Mouse (Mus musculus) stomach, embryonic 16.5 days (tissue): Measurements from ENCODE around the gene Grem2. TPM values are rescaled to one million over a fixed set of nuclear protein-coding genes. Genes with fewer than 3 reads are reported as not detected.

Experiments
- ATAC-seq: fragments of 200-750 bp; cut with Nextera tagmentation; 2 replicates; pipeline ENCODE4 v1.8.0; 2017; ENCODE audit warnings: moderate number of reproducible peaks, moderate TSS enrichment; ENCODE audit not compliant: insufficient read depth, low FRiP score
- H3K27ac ChIP-seq: fragments of 300-500 bp; sonication (generic); 2 replicates; pipeline ENCODE4 v1.5.1; 2014; ENCODE audit warnings: low read length
- H3K27me3 ChIP-seq: fragments of 300-500 bp; sonication (generic); 2 replicates; pipeline ENCODE4 v1.6.1; 2014; ENCODE audit warnings: low read length, control low read depth, mixed read lengths; ENCODE audit not compliant: control insufficient read depth, insufficient read depth
- H3K36me3 ChIP-seq: fragments of 300-500 bp; sonication (generic); 2 replicates; pipeline ENCODE4 v1.6.1; 2014; ENCODE audit warnings: low read length; ENCODE audit not compliant: control insufficient read depth, insufficient read depth
- H3K4me1 ChIP-seq: fragments of 300-500 bp; sonication (generic); 2 replicates; pipeline ENCODE4 v1.6.1; 2014; ENCODE audit warnings: low read length, control low read depth, mixed read lengths; ENCODE audit not compliant: control insufficient read depth, insufficient read depth
- H3K4me2 ChIP-seq: fragments of 300-500 bp; sonication (generic); 2 replicates; pipeline ENCODE4 v1.6.1; 2014; ENCODE audit warnings: low read depth, low read length, mixed read lengths
- H3K4me3 ChIP-seq: fragments of 300-500 bp; sonication (generic); replicated peaks from 2 replicates; pipeline ENCODE4 v1.5.1; 2014; ENCODE audit warnings: mild to moderate bottlenecking, low read length
- H3K9ac ChIP-seq: fragments of 300-500 bp; sonication (generic); 2 replicates; pipeline ENCODE4 v1.6.1; 2014; ENCODE audit warnings: low read length
- H3K9me3 ChIP-seq: fragments of 300-500 bp; sonication (generic); replicated peaks from 2 replicates; pipeline ENCODE4 v1.6.1; 2016; ENCODE audit warnings: low read length, control low read depth; ENCODE audit not compliant: control insufficient read depth
- WGBS: fragments of 180-500 bp; shearing (Covaris S2); extraction: QIAGEN DNeasy Blood & Tissue Kit; methylation state at CpG from one replicate; pipeline ENCODE4 v1.1.7; 2014; 5-methylcytosine and 5-hydroxymethylcytosine counted together
- polyA plus RNA-seq: library from polyadenylated mRNA; unstranded; fragments of >200 nt; fragmentation: Nextera tagmentation; extraction: Ambion mirVana; gene quantifications from 2 replicates; pipeline ENCODE4 v1.2.1, GENCODE M21; 2015

The Grem2 gene
- polyA plus RNA-seq, result 3.8 and 4.2 TPM in 2 replicates

DNA sequence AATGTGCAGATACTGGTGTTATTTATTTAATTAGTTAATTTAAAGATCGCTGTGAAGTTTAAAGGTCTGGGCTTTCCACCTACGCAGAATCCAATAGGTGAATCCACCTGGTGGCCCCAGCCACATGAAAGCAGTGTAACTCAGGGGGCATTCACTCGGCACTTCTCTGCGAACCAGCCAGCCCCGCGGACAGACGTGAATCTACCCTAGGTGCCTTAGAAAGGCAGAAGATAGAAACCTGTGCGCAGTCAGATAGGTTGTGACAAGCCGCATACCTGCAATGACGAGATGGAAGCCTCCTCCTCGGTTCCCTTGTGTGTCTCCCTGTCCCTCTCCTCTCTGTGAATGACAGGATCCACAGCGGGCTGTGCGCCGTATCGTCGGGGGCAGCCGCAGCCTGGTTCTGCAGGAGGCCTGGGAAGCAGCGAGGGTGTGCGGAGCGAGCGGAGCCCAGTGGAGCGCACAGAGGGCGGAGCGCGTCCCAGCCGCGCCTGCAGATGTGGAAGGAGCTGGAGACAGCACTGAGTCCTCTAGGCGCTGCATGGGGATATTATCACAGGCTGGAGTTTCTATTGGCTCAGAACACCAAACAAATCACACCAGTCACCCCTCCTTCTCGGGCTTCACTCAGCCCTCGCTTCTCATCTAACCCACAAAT lies at the start of gene Grem2:
Grem2 (minus strand) TSS at position 522 of the 658 bp plus-strand sequence.
- ATAC-seq, result peak; percentile 95
- Histone ChIP-seq H3K4me3 (peak within 1 kb of the TSS; percentile 50), H3K27ac (no peak within 1 kb of the TSS), H3K4me1 (peaks cover 6% of the 10 kb centered on the region; the same call in 1 of the 2 replicates), H3K9me3 (no peaks in the 10 kb centered on the region), H3K36me3 (no peaks in the 10 kb centered on the region), H3K27me3 (no peaks in the 10 kb centered on the region), H3K4me2 (peak within 1 kb of the TSS; percentile 62), H3K9ac (peak within 1 kb of the TSS; percentile 66)
- 3% methylated on average over 30 of the region's 30 CpGs for WGBS

DNA sequence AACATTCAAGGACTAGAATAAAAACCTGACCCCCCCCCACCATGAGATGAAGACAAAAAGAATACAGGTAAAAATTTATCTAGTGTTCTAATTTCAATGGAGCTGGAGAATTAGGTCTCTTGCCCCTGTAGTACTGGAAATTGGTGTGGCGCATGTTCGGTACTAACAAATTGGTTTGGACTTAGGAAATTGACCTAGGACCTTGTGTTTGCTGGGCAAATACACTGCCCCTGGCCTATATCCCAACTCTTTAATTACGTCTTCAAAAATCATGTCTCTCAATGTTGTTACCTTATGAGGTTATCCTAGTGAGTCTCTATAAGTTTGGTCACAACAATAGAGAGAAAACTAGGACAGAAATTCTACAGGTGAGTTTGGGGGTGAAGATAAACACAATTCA lies 38.2 kb upstream of the Grem2 start:
- Histone ChIP-seq H3K9ac (no peak overlapping the region), H3K4me1 (no peaks in the 10 kb centered on the region), H3K9me3 (no peaks in the 10 kb centered on the region), H3K4me2 (no peak overlapping the region), H3K27me3 (no peaks in the 10 kb centered on the region), H3K4me3 (no peak overlapping the region), H3K27ac (no peak overlapping the region), H3K36me3 (no peaks in the 10 kb centered on the region)
- WGBS, result 89% methylated on average over 3 of the region's 3 CpGs
- ATAC-seq, result no peak

DNA sequence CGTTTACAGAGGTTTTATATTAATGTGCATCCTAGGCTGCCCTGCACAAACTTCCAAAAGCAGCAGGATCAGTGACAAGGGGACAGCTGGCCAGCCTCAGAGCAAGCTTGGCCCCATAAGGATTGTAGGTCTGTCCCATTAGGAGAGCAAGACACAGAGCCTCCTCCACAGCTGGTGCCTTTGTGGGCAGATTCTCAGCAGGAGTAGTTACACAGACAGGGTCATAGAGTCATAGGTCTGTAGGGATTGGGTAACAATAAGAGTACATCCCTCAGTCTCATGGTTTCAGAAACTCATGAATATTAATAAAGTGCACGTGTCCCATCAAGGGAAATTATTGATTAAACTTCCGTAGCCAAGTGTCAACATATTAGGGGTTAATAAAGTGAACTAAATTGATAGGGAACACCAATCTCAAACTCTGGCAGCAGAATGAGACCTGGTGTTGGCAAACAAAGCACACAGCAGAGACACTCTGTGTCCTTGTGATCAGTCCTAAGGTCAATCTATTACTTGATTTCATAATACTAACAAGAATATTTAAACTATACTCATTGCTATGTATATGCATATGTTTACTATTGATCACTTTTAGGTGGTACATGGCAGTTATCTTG lies 9.5 kb upstream of the Grem2 start:
- no peak for ATAC-seq
- H3K9me3 ChIP-seq, result no peaks in the 10 kb centered on the region
- H3K4me2 ChIP-seq, result no peak overlapping the region
- no peaks in the 10 kb centered on the region for H3K36me3 ChIP-seq
- H3K27me3 ChIP-seq, result no peaks in the 10 kb centered on the region
- no peaks in the 10 kb centered on the region for H3K4me1 ChIP-seq
- WGBS, result 63% methylated on average over 3 of the region's 3 CpGs
- no peak overlapping the region for H3K27ac ChIP-seq
- H3K4me3 ChIP-seq, result no peak overlapping the region
- H3K9ac ChIP-seq, result no peak overlapping the region

DNA sequence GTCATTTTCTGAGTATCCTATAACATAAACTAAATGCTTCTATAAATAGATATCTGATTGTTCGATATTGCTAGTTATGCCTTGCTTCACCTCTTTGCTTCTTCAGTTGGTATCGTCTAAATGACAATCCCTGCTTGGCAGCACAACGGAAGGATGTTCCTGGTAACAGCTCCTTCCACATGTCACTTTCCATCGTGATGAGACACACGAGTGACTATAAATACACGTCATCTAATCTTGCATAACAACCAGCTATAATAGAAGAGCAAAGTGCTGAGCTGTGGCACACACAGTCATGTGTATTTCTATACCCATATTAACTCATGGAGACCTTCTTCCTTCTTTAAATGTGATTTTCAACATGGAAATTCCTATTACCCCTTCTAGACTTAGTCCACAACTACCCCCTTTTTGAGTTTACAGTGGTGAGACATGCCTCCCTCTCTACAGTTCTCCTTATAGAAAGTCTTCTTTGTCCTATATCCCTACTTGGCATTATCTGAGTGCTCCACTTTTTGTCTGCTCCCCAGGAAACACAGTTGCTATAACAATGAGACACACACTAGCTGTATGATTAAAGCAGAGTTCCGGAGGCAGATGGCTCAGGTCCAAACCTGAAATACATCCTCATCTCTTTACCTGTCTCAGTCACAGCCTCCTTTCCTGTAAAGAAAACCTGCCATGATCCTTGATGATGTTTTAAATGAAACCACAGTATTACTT lies 8.0 kb upstream of the Grem2 start:
- 84% methylated on average over 7 of the region's 7 CpGs for WGBS
- no peak for ATAC-seq

DNA sequence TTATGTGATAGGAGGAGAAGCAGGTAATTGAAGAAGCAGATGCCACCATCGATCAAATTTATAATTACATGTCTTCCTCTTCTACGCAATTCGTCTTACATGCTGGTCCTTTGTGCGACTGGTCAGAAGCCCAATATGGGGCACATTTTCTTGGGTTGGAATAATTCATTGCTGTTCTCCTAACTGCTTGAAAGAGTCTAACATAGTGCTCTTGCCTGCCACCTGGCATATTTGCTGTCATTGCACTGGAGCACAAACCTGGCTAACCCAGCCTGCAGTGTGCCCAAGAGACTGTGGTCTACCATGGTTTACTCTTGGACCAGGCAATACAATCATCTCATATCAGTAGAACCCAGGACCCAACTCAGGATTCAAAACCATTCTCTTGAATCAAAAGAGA lies 2.7 kb downstream of the Grem2 start:
- Histone ChIP-seq H3K4me2 (no peak overlapping the region), H3K27me3 (no peaks in the 10 kb centered on the region), H3K9ac (no peak overlapping the region), H3K4me3 (no peak overlapping the region), H3K9me3 (no peaks in the 10 kb centered on the region), H3K4me1 (peaks cover 6% of the 10 kb centered on the region; the same call in 1 of the 2 replicates), H3K27ac (no peak overlapping the region), H3K36me3 (no peaks in the 10 kb centered on the region)
- WGBS, result 89% methylated on average over 4 of the region's 4 CpGs
- ATAC-seq, result no peak

More for the DNA sequence above, 8.0 kb upstream of the Grem2 start:
- Histone ChIP-seq H3K4me2 (no peak overlapping the region), H3K27ac (no peak overlapping the region), H3K36me3 (no peaks in the 10 kb centered on the region), H3K4me1 (no peaks in the 10 kb centered on the region), H3K27me3 (no peaks in the 10 kb centered on the region), H3K9ac (no peak overlapping the region), H3K9me3 (no peaks in the 10 kb centered on the region), H3K4me3 (no peak overlapping the region)

DNA sequence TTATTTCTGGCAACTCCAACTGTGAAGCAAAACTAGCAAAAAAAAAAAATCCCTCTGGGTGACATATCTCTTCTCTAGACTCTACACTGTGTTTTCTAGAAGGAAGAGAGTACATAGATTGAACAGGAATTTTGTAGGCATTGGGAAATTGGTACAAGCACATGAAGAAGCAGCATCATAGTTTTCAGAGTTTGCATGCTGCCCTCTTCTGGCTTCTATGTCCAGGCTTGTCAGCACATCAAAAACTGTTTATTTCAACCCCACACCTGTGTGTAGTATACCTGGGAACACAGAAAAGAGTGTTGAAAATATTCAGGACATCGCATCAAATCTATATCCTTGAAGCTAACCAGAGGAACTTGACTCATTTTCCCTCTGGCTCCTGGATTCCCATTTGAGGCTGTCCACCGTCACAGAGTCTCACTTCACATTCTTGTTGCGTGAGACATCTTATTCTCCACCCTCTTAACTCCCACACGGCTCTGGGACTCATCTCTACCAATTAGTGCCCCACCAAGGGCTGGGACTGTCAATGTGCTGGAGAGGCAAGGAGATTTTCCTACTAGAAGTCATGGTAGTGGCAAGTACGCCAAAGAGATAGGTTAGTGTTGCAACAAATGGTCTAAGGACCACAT lies 3.3 kb downstream of the Grem2 start:
- Histone ChIP-seq H3K4me2 (no peak overlapping the region), H3K9me3 (no peaks in the 10 kb centered on the region), H3K4me1 (peaks cover 6% of the 10 kb centered on the region; the same call in 1 of the 2 replicates), H3K27ac (no peak overlapping the region), H3K27me3 (no peaks in the 10 kb centered on the region), H3K36me3 (no peaks in the 10 kb centered on the region), H3K9ac (no peak overlapping the region), H3K4me3 (no peak overlapping the region)
- ATAC-seq, result no peak
- WGBS, result 79% methylated on average over 5 of the region's 5 CpGs

DNA sequence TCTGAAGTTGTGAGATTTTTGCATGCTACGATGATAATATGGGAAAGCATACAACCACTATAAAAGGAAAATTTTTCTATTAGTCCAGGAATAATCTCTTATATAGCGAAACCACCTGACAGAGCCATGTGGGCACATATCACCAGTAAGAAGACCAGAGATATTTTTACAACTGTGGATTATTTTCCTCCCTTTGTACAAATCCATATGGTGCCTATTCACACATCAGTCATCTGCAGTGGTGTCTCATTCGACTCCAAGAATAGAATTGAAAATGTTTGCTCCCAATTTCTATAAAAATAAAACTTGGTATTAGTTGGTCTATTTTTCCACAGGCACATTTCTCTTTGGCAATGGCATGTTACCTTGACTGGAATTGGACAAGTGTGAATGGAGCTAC lies 11.8 kb downstream of the Grem2 start:
- no peaks in the 10 kb centered on the region for H3K27me3 ChIP-seq
- no peak for ATAC-seq
- H3K4me3 ChIP-seq, result no peak overlapping the region
- 86% methylated on average over 3 of the region's 3 CpGs for WGBS
- no peak overlapping the region for H3K9ac ChIP-seq
- no peaks in the 10 kb centered on the region for H3K9me3 ChIP-seq
- no peaks in the 10 kb centered on the region for H3K4me1 ChIP-seq
- H3K4me2 ChIP-seq, result no peak overlapping the region
- H3K27ac ChIP-seq, result no peak overlapping the region
- H3K36me3 ChIP-seq, result no peaks in the 10 kb centered on the region

DNA sequence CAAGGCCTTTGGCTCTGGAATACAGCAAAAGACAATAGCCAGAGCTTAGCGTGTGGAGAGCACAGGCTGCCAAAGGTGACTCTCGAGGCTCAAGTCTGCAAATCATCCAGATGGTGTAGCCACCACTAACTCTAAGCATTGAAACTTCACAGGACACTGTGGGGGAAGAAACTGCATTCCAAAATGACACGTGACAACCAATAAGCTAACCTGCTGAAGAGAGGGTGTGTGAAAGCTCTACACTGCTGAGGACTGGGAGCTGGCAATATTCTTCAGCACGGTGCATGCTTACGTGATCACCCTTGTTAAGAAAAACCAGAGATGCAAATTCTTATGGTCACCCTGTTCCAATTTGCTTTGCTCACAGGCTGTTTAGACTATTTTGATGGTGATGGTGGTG lies 13.4 kb downstream of the Grem2 start:
- H3K4me2 ChIP-seq, result no peak overlapping the region
- WGBS, result 80% methylated on average over 5 of the region's 5 CpGs
- H3K4me3 ChIP-seq, result no peak overlapping the region
- no peak for ATAC-seq
- no peak overlapping the region for H3K27ac ChIP-seq
- H3K27me3 ChIP-seq, result no peaks in the 10 kb centered on the region
- no peaks in the 10 kb centered on the region for H3K9me3 ChIP-seq
- H3K4me1 ChIP-seq, result no peaks in the 10 kb centered on the region
- H3K36me3 ChIP-seq, result no peaks in the 10 kb centered on the region
- no peak overlapping the region for H3K9ac ChIP-seq

DNA sequence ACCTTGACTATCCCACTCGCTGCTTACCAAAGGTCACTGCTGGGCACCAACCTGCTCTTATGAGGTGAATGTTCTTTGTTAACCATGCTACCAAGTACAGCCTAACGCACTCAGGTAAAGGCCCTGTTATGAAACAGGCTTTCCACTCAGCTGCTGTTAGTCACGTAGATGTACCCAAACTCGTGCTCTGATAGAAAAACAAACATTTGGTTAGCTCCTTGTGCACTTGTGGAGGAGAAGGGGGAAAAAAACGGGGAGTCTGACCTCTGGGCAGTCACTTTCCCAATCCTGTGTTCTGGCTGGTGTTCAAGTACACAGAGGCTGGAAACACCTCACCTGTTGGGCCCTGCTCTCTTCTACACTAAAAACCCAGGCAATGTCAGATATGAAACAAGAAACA lies 14.0 kb downstream of the Grem2 start:
- peak; percentile 85; the same call in 1 of the 2 replicates for ATAC-seq
- Histone ChIP-seq H3K27ac (no peak overlapping the region), H3K9ac (no peak overlapping the region), H3K4me3 (no peak overlapping the region), H3K4me1 (no peaks in the 10 kb centered on the region), H3K4me2 (no peak overlapping the region), H3K36me3 (no peaks in the 10 kb centered on the region), H3K27me3 (no peaks in the 10 kb centered on the region), H3K9me3 (no peaks in the 10 kb centered on the region)
- 56% methylated on average over 5 of the region's 5 CpGs for WGBS
